Mouse (Mus musculus): Measurements from ENCODE around the gene Vegfa. TPM values are rescaled to one million over a fixed set of nuclear protein-coding genes. Genes with fewer than 3 reads are reported as not detected.

Gene Vegfa
- polyA plus RNA-seq, 1 experiment: 92.9 TPM

DNA sequence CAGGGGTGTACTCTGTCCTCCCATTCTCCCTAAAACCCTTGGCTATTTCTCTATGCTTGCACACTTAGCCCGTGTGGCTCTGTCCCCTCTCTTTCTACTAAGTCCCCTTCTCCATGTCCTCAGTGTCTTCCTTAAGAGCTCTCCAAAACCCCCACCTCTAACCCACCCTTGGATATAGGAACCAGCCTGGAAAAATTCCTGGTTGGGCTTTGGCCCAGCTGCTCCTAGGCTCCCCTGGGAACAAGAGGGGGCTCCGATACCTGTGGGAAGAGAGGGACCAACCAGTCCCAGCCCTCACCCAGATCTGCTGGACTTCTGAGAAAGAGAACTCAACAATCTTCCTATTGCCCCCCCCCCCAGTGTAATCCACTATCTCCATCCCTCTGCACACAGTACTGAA, 1.4 kb upstream of the Vegfa start:
- peaks cover 10% of the 10 kb centered on the region for H3K4me1 ChIP-seq (ENCODE audit: control insufficient read depth, insufficient read depth, insufficient read length)
- no peak overlapping the region for H3K27ac ChIP-seq (ENCODE audit: insufficient read depth, low read length)
- no peak for DNase-seq (ENCODE audit: low read depth in 1 of 2, low spot score in 2 of 2)
- no peak for TF ChIP-seq CTCF (IDR thresholded peaks at IDR 0.05; ENCODE audit: extremely low read depth, insufficient read depth, insufficient read length, insufficient replicate concordance)
- TF ChIP-seq POLR2A (IDR thresholded peaks at IDR 0.05; ENCODE audit: low read depth, low read length): no peak
- 70% methylated on average over 2 of the region's 2 CpGs for WGBS
- H3K27me3 ChIP-seq (ENCODE audit: control insufficient read depth, insufficient read depth, low read length): peaks cover 16% of the 10 kb centered on the region
- no peak overlapping the region for H3K4me3 ChIP-seq (ENCODE audit: extremely low read depth, insufficient read depth, insufficient read length)
- no peaks in the 10 kb centered on the region for H3K36me3 ChIP-seq (ENCODE audit: control insufficient read depth, insufficient read depth, low read length)

DNA sequence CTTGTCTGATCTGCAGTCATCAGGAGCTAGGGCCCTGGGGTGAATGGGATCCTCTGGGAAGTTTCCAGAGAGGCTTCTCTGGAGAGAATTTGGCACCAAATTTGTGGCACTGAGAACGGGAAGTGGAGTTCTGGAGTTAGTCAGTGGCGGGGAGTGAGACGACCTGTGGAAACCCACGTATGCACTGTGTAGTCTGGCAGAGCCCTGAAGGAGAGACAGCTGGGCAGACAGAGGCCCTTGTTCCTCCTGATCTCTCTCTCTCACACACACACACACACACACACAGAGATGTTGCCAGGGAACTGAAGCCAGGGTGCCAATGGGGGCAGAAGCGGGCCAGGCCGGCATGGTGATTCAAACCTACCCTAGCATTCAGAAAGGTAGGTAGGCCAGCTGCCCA, 953 bp upstream of the Vegfa start:
- Histone ChIP-seq H3K4me1 (ENCODE audit: control insufficient read depth, insufficient read depth, insufficient read length) (peaks cover 10% of the 10 kb centered on the region), H3K36me3 (ENCODE audit: control insufficient read depth, insufficient read depth, low read length) (no peaks in the 10 kb centered on the region), H3K27ac (ENCODE audit: insufficient read depth, low read length) (no peak overlapping the region), H3K4me3 (ENCODE audit: extremely low read depth, insufficient read depth, insufficient read length) (no peak overlapping the region), H3K27me3 (ENCODE audit: control insufficient read depth, insufficient read depth, low read length) (peaks cover 16% of the 10 kb centered on the region)
- 39% methylated on average over 6 of the region's 6 CpGs for WGBS
- DNase-seq (ENCODE audit: low read depth in 1 of 2, low spot score in 2 of 2): no peak
- TF ChIP-seq POLR2A (IDR thresholded peaks at IDR 0.05; ENCODE audit: low read depth, low read length) (no peak), CTCF (IDR thresholded peaks at IDR 0.05; ENCODE audit: extremely low read depth, insufficient read depth, insufficient read length, insufficient replicate concordance) (no peak)

DNA sequence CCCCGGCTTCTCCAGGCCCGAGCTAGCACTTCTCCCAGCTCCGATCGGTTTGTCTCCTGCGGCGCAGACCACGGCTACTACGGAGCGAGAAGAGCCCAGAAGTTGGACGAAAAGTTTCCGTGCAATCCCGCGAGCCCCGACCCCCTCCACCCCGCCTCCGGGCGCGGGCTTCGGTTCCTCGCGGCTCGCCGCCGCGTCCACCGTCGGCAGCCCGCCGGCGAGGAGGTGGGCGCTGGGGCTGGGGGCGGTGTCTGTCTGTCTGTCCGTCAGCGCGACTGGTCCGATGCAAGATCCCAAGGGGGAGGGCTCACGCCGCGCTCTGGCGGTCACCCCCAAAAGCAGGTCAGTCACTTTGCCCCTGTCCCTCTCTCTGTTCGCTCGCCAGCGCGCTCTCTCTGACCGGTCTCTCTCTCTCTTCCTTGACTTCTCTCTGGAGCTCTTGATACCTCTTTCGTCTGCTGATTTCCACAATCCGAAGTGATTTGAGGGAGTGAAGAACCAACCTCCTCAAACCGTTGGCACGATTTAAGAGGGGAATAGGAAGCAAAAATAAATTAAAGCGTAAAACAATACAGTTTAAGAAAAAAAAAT, 453 bp downstream of the Vegfa start:
- Histone ChIP-seq H3K27ac (ENCODE audit: insufficient read depth, low read length) (peak overlapping the region; percentile 33; the same call in 1 of the 2 replicates), H3K4me1 (ENCODE audit: control insufficient read depth, insufficient read depth, insufficient read length) (peaks cover 10% of the 10 kb centered on the region), H3K36me3 (ENCODE audit: control insufficient read depth, insufficient read depth, low read length) (no peaks in the 10 kb centered on the region), H3K27me3 (ENCODE audit: control insufficient read depth, insufficient read depth, low read length) (peaks cover 16% of the 10 kb centered on the region), H3K4me3 (ENCODE audit: extremely low read depth, insufficient read depth, insufficient read length) (peak overlapping the region; percentile 56)
- DNase-seq (ENCODE audit: low read depth in 1 of 2, low spot score in 2 of 2): no peak
- WGBS: under 1% methylated on average over 50 of the region's 50 CpGs
- TF ChIP-seq CTCF (IDR thresholded peaks at IDR 0.05; ENCODE audit: extremely low read depth, insufficient read depth, insufficient read length, insufficient replicate concordance) (no peak), POLR2A (IDR thresholded peaks at IDR 0.05; ENCODE audit: low read depth, low read length) (no peak)

- Histone ChIP-seq H3K27ac (ENCODE audit: insufficient read depth, low read length) (peak overlapping the region; percentile 33; the same call in 1 of the 2 replicates), H3K4me1 (ENCODE audit: control insufficient read depth, insufficient read depth, insufficient read length) (peaks cover 5% of the 10 kb centered on the region; the same call in 1 of the 2 replicates), H3K36me3 (ENCODE audit: control insufficient read depth, insufficient read depth, low read length) (no peaks in the 10 kb centered on the region), H3K27me3 (ENCODE audit: control insufficient read depth, insufficient read depth, low read length) (peaks cover 16% of the 10 kb centered on the region), H3K4me3 (ENCODE audit: extremely low read depth, insufficient read depth, insufficient read length) (peak overlapping the region; percentile 56)
- TF ChIP-seq POLR2A (IDR thresholded peaks at IDR 0.05; ENCODE audit: low read depth, low read length) (no peak), CTCF (IDR thresholded peaks at IDR 0.05; ENCODE audit: extremely low read depth, insufficient read depth, insufficient read length, insufficient replicate concordance) (no peak)
- peak in 1 of 2 experiments; percentile 14 for DNase-seq (ENCODE audit: low read depth in 1 of 2, low spot score in 2 of 2)
- WGBS: under 1% methylated on average over 90 of the region's 92 CpGs
Measured at GRCm38 (mm10) chr17:46030731-46031620, 1.2 kb downstream of the Vegfa start.

DNA sequence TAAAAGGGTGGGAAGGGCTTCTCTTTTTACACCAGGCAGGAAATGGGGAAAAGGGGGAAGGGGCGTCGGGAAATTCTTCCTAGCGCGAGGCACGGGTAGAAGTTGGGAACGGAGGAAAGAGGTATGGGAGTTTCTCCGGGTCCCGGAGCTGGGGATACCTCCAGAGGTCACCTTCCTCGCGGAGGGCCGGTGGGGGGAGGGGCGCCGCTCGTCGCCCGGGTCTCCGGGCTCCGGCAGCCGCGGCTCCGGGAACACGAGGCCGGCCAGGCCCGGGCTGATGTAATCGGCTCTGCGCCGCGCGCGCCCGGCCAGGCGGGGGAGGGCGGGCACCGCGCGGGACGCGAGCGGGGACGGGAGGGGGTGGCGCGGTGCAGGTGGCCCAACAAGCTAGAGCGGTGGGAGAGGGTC, 1.8 kb downstream of the Vegfa start:
- H3K27ac ChIP-seq (ENCODE audit: insufficient read depth, low read length): no peak overlapping the region
- no peak for DNase-seq (ENCODE audit: low read depth in 1 of 2, low spot score in 2 of 2)
- peaks cover 16% of the 10 kb centered on the region for H3K27me3 ChIP-seq (ENCODE audit: control insufficient read depth, insufficient read depth, low read length)
- under 1% methylated on average over 42 of the region's 43 CpGs for WGBS
- H3K36me3 ChIP-seq (ENCODE audit: control insufficient read depth, insufficient read depth, low read length): no peaks in the 10 kb centered on the region
- peak overlapping the region; percentile 56 for H3K4me3 ChIP-seq (ENCODE audit: extremely low read depth, insufficient read depth, insufficient read length)
- TF ChIP-seq CTCF (IDR thresholded peaks at IDR 0.05; ENCODE audit: extremely low read depth, insufficient read depth, insufficient read length, insufficient replicate concordance) (no peak), POLR2A (IDR thresholded peaks at IDR 0.05; ENCODE audit: low read depth, low read length) (no peak)
- H3K4me1 ChIP-seq (ENCODE audit: control insufficient read depth, insufficient read depth, insufficient read length): peaks cover 5% of the 10 kb centered on the region; the same call in 1 of the 2 replicates

DNA sequence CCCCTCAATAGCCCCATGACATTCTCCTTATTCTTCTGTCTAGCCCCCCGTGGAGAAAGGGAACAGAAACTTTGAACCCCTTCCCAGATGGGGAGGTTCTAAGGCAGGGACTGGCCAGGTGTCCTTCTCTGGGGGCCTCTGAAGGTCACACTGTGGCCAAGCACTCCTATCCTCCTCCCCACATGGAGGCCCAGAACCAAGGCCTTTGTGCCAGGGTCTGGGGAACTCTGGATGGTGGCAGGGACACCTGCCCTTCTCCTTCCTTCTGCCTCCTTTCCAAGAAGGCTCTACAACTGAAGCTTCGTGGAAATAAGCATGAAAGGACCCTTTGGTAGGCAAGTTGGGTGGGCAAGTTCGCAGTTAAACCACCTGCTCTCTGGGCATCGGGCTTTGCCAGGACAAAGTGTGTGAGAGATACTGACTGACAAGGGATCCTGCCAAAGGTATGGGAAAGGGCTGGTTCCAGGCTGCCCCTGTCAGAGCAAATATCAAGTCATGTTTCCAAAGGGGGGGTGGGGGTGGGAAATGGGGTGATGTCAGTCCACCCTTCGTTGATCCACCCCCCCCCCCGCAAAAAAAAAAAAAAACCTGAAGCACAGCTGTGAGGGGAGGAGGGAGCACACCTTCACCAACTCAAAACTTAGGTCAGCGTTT, 2.5 kb downstream of the Vegfa start:
- H3K4me1 ChIP-seq (ENCODE audit: control insufficient read depth, insufficient read depth, insufficient read length): peaks cover 5% of the 10 kb centered on the region; the same call in 1 of the 2 replicates
- H3K36me3 ChIP-seq (ENCODE audit: control insufficient read depth, insufficient read depth, low read length): no peaks in the 10 kb centered on the region
- H3K4me3 ChIP-seq (ENCODE audit: extremely low read depth, insufficient read depth, insufficient read length): peak overlapping the region; percentile 56; the same call in 1 of the 2 replicates
- DNase-seq (ENCODE audit: low read depth in 1 of 2, low spot score in 2 of 2): no peak
- peaks cover 16% of the 10 kb centered on the region for H3K27me3 ChIP-seq (ENCODE audit: control insufficient read depth, insufficient read depth, low read length)
- WGBS: 19% methylated on average over 7 of the region's 7 CpGs
- TF ChIP-seq POLR2A (IDR thresholded peaks at IDR 0.05; ENCODE audit: low read depth, low read length) (no peak), CTCF (IDR thresholded peaks at IDR 0.05; ENCODE audit: extremely low read depth, insufficient read depth, insufficient read length, insufficient replicate concordance) (no peak)
- no peak overlapping the region for H3K27ac ChIP-seq (ENCODE audit: insufficient read depth, low read length)

All from spleen, adult 2 months (tissue).